Mouse (Mus musculus): ENCODE measurements at regions not wholly inside any gene's neighbourhood (a gene's known extent, or its start where the extent isn't known, plus 50 kb on each side); places are given as distances from the start of the nearest gene placed in this dataset.
"Not testable (repeated sequence)": the region's sequence is repeated elsewhere in the genome, so short reads cannot be mapped to it uniquely, and the experiment has no call there.

- no peak for DNase-seq (ENCODE audit: low read depth, low spot score)
Measured at GRCm38 (mm10) chr12:117379103-117379850, 137.0 kb upstream of the Rapgef5 start.

- DNase-seq (ENCODE audit: low read depth, low spot score) = no peak
Measured at GRCm38 (mm10) chr12:117380836-117381235, 135.4 kb upstream of the Rapgef5 start.

DNA sequence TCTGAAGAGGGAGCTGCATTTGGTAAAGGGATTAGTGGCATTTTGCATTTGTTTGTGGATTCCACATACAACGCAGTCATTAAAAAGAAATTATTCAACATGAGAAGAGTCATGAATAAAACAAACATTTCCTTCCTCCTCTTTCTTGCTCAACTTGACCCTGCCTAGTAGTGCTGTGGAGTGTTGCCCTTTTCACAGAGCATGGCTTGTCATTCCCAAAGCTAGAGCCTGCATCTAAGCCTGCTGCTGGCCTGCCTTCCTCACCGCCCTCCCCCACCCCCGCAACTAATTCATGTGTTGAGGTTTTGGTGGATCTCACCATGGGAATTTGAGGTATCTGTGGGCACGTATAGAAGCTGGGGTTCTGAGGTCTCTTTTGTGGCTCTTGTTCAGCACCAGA lies 133.6 kb upstream of the Rapgef5 start:
- not testable (repeated sequence) for DNase-seq (ENCODE audit: low read depth, low spot score)

- DNase-seq (ENCODE audit: low read depth, low spot score) = peak; percentile 74
Measured at GRCm38 (mm10) chr12:117385072-117385666, 131.1 kb upstream of the Rapgef5 start.

- no peak for DNase-seq (ENCODE audit: low read depth, low spot score)
Measured at GRCm38 (mm10) chr12:117385697-117386096, 130.6 kb upstream of the Rapgef5 start.

- DNase-seq (ENCODE audit: low read depth, low spot score) = no peak
Measured at GRCm38 (mm10) chr12:117386957-117387356, 129.3 kb upstream of the Rapgef5 start.

- no peak for DNase-seq (ENCODE audit: low read depth, low spot score)
Measured at GRCm38 (mm10) chr12:117389516-117390347, 126.5 kb upstream of the Rapgef5 start.

DNA sequence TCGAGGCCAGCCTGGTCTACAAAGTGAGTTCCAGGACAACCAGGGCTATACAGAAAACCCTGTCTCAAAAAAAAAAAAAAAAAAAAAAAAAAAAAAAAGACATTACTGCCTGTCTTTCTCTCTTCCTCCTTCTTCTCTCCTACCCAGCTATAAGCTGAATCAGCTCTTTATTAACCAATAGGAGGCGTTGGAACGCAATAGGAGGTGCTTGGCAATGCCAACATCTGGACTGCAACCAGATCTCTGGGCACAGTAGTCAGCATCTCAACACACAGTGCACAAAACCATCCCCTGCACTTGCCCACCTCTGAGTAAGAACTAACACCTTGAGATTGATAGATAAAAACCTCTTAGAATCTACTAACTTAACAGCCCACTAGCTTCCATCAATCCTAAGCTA lies 118.8 kb upstream of the Rapgef5 start:
- no peak for DNase-seq (ENCODE audit: low read depth, low spot score)

GRCm38 (mm10) chr12:117403513-117404156 lies 112.6 kb upstream of the Rapgef5 start:
- peak; percentile 67 for DNase-seq (ENCODE audit: low read depth, low spot score)

GRCm38 (mm10) chr12:117404157-117404752 lies 112.0 kb upstream of the Rapgef5 start:
- DNase-seq (ENCODE audit: low read depth, low spot score) = no peak

DNA sequence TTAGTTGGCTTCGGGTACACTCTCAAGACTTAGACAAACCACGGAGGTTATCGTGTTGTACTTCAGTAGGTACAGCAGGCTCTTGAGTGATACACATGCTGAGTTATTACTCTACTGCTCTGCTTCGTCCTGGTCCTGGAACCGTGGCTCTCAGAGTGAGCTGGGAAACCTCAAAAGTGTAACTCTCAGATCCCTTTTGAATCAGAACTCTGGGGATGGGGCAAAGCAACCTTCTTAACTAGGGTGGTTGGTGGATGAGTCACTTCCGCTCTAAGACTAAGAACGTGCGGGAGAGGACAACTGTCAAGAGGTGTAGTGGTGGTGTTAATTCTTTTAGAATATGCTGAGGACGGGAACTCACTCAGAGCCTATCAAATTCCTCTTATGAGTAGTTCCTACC lies 109.4 kb upstream of the Rapgef5 start:
- DNase-seq (ENCODE audit: low read depth, low spot score) = no peak

DNA sequence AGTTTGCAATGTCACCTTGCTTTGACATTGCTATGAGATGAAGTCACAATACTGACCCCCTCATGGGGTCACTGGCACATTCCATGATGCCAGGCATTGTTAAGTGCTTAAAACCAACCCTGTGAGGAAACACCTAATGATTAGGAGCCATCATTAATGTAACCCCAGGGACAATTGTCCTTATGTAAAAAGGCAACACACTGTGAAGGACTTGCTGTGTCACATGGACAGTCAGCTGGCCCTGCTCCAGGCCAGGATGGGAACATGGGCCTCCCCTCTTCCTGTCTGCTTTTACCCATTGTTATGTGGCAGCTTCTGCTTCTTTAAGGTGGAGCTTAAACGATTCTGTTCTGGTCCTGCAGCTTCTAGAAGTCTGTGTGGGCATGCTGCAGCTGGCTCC lies 105.7 kb upstream of the Rapgef5 start:
- DNase-seq (ENCODE audit: low read depth, low spot score) = no peak

DNA sequence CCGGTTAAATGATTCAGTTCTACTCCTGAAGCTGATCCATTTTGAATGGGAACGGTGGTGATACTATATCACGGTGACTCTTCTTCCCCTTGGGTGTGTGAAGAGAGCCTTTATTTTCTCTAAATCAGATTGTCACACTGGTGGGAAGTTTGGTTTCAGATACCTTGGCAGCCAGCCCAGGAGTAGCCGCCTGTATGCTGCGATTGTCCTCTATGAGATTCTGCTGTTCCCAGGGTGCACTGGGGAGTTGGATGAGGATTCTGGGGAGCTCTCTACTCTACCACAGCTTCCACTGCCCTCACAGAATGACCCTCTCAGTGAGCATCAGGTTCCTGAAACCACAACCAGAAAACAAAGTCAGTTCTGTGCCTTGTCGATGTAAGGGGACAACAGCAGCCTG lies 104.0 kb upstream of the Rapgef5 start:
- DNase-seq (ENCODE audit: low read depth, low spot score) = no peak

- no peak for DNase-seq (ENCODE audit: low read depth, low spot score)
Measured at GRCm38 (mm10) chr12:117412779-117413505, 103.3 kb upstream of the Rapgef5 start.

GRCm38 (mm10) chr12:117414020-117414419 lies 102.3 kb upstream of the Rapgef5 start:
- no peak for DNase-seq (ENCODE audit: low read depth, low spot score)

GRCm38 (mm10) chr12:117415146-117415545 lies 101.1 kb upstream of the Rapgef5 start:
- DNase-seq (ENCODE audit: low read depth, low spot score) = no peak

GRCm38 (mm10) chr12:117417991-117418390 lies 98.3 kb upstream of the Rapgef5 start:
- DNase-seq (ENCODE audit: low read depth, low spot score) = no peak

DNA sequence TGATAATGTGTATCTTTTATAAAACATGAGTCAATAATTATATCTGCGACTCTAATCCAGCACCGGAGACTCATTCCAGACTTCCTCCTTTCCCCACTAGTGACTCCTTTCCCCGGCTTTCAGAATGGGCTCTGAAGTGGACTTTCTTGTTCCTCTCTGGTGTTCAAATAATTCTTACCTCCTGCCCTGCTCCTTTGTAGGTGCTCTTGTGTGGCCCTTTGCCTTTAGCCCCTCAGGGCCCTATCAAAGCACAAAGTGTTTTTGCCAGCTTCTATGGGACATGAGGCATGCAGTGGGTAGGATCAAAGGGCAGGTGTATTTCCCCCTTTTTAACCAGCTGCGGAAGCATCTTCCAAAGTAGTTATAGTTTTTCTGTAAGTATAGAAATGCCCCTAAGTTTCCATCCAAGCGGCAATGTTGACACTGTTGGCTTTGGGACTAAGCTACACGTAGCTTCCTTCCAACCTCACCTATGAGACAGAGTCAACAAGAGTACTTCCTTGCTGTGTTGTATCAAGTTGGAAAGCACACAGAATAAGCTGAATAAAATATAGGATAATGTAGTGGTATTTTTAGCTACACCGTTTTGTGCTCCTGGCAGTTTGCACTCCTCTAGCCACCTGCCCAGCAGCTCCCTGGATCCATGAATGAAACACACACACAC lies 93.8 kb upstream of the Rapgef5 start:
- DNase-seq (ENCODE audit: low read depth, low spot score) = no peak

DNA sequence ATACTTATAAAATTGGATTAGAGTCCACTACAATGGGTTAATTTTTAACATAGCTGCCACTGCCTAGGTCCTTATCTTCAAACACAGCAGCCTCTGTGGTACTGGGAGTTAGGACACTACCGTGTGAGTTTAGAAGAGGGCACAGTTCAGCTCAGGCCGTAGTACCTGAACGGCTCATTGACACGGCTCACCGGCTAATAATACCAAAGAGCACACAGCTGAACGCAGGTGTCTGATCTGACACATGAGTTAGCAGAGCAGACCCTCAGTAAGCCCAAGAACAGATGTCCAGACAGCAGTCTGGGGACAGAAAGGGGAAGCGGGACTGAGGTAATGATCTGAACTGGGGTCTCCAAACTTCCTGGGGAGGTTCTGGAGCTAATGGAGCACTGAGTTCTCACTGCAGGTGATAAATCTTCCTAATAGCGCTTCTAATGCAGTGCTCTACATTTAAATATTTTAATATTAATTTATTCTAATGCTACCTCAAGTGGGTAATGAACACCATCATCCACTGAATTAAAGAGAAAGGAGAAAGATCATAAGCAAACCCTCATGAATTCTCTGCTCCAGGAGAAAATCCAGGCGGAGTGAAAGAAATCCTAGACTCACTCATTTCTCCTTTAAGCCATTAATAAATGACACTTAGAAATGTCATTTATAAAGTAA lies 90.8 kb upstream of the Rapgef5 start:
- DNase-seq (ENCODE audit: low read depth, low spot score) = no peak

GRCm38 (mm10) chr12:117427431-117427830 lies 88.8 kb upstream of the Rapgef5 start:
- peak; percentile 64 for DNase-seq (ENCODE audit: low read depth, low spot score)

Data from R1 (cell line).